24 mouse cellular contexts compared by ENCODE assay signal in genomic region chrX:48170368-48170767, GRCm38 (mm10). TPM values are rescaled to one million over a fixed set of nuclear protein-coding genes. Genes with fewer than 3 reads are reported as not detected.
DNase-seq lines count a peak whose midpoint lies in the region; ATAC-seq and TF ChIP-seq lines count a peak whose summit lies in the region.
"Had no signal": no experiment of that assay in that cellular context is flagged by ENCODE, and none has a peak within 500 bp of the region (broad histone marks: within the 10 kb centered on the region; RNA-seq: fewer than 3 reads in every experiment).

No protein-coding gene starts in this region.

- no peak overlapping the region for H3K4me3 ChIP-seq in hindbrain, embryonic 12.5 days
- no peak overlapping the region for H3K4me3 ChIP-seq in hindbrain, postnatal 0 days (ENCODE audit: low read length)
- H3K4me3 ChIP-seq in forebrain, embryonic 12.5 days (replicated peaks), result no peak overlapping the region
- H3K4me3 ChIP-seq: embryonic facial prominence, embryonic 15.5 days; intestine, embryonic 15.5 days; layer of hippocampus, adult 2 months; limb, embryonic 13.5 days; megakaryocyte, embryonic 14.5 days had no signal

- no peaks in the 10 kb centered on the region for H3K27me3 ChIP-seq in hindbrain, embryonic 12.5 days
- H3K27me3 ChIP-seq in hindbrain, postnatal 0 days (ENCODE audit: insufficient read depth, low read length), result no peaks in the 10 kb centered on the region
- H3K27me3 ChIP-seq in forebrain, embryonic 12.5 days, result no peaks in the 10 kb centered on the region
- H3K27me3 ChIP-seq: embryonic facial prominence, embryonic 15.5 days; intestine, embryonic 15.5 days; limb, embryonic 13.5 days had no signal

- ATAC-seq in hindbrain, embryonic 12.5 days (ENCODE audit: low FRiP score), result 0 out of 2 replicates have a peak, but pooled peaks have one; percentile 46
- ATAC-seq in hindbrain, postnatal 0 days, result no peak
- ATAC-seq in forebrain, embryonic 12.5 days (ENCODE audit: low FRiP score), result peak; percentile 85
- ATAC-seq in granulocyte monocyte progenitor cell, adult 5-6 weeks (replicated peaks; ENCODE audit: poor library complexity, severe bottlenecking), result peak; percentile 46
- ATAC-seq: intestine, embryonic 15.5 days had no signal

- no peak for DNase-seq in hindbrain, postnatal 0 days (ENCODE audit: low spot score)
- peak; percentile 21 for DNase-seq in 416B (ENCODE audit: low read depth)
- DNase-seq in cerebellum, adult 9-11 months, result no peak
- DNase-seq in adrenal gland, adult 8-10 months, result no peak
- DNase-seq: cerebellum, adult 18-20 months; cerebellum, postnatal 14 days; gastrocnemius, postnatal 25 days; heart, adult 18-20 months; heart, postnatal 4 days; kidney, adult 2 months; kidney, postnatal 36 days; lung, postnatal 4 days; thymus, adult 2 months; thymus, postnatal 36 days had no signal

- H3K27ac ChIP-seq in hindbrain, embryonic 12.5 days, result no peak overlapping the region
- no peak overlapping the region for H3K27ac ChIP-seq in hindbrain, postnatal 0 days
- peak overlapping the region; percentile 36; the same call in 1 of the 2 replicates for H3K27ac ChIP-seq in forebrain, embryonic 12.5 days
- H3K27ac ChIP-seq: embryonic facial prominence, embryonic 15.5 days; intestine, embryonic 15.5 days; layer of hippocampus, adult 2 months; limb, embryonic 13.5 days had no signal

- 44% methylated on average over 1 of the region's 1 CpGs for whole genome bisulfite sequencing in hindbrain, embryonic 12.5 days
- WGBS in hindbrain, postnatal 0 days, result 40% methylated on average over 1 of the region's 1 CpGs
- 44% methylated on average over 1 of the region's 1 CpGs for WGBS in forebrain, embryonic 12.5 days

- peaks cover 7% of the 10 kb centered on the region for H3K36me3 ChIP-seq in hindbrain, embryonic 12.5 days
- no peaks in the 10 kb centered on the region for H3K36me3 ChIP-seq in hindbrain, postnatal 0 days (ENCODE audit: insufficient read depth, low read length)
- H3K36me3 ChIP-seq in forebrain, embryonic 12.5 days (replicated peaks), result peaks cover 6% of the 10 kb centered on the region
- H3K36me3 ChIP-seq: embryonic facial prominence, embryonic 15.5 days; intestine, embryonic 15.5 days had no signal

- H3K9ac ChIP-seq in hindbrain, embryonic 12.5 days, result no peak overlapping the region
- H3K9ac ChIP-seq in hindbrain, postnatal 0 days (replicated peaks; ENCODE audit: low read length), result no peak overlapping the region
- H3K9ac ChIP-seq in forebrain, embryonic 12.5 days, result no peak overlapping the region
- H3K9ac ChIP-seq: embryonic facial prominence, embryonic 15.5 days; intestine, embryonic 15.5 days; limb, embryonic 13.5 days had no signal

- H3K4me2 ChIP-seq in hindbrain, embryonic 12.5 days (replicated peaks), result no peak overlapping the region
- no peak overlapping the region for H3K4me2 ChIP-seq in hindbrain, postnatal 0 days (ENCODE audit: low read depth, low read length)
- no peak overlapping the region for H3K4me2 ChIP-seq in forebrain, embryonic 12.5 days
- H3K4me2 ChIP-seq: embryonic facial prominence, embryonic 15.5 days; heart, embryonic 11.5 days; intestine, embryonic 15.5 days; limb, embryonic 13.5 days; liver, embryonic 11.5 days had no signal

- no peaks in the 10 kb centered on the region for H3K9me3 ChIP-seq in hindbrain, embryonic 12.5 days (replicated peaks)
- H3K9me3 ChIP-seq in hindbrain, postnatal 0 days (ENCODE audit: low read length), result no peaks in the 10 kb centered on the region
- no peaks in the 10 kb centered on the region for H3K9me3 ChIP-seq in forebrain, embryonic 12.5 days
- H3K9me3 ChIP-seq: embryonic facial prominence, embryonic 15.5 days; intestine, embryonic 15.5 days; limb, embryonic 13.5 days; megakaryocyte, embryonic 14.5 days had no signal

- TF ChIP-seq CTCF in hindbrain, postnatal 0 days (IDR thresholded peaks at IDR 0.05; ENCODE audit: low read depth), result no peak

- 0 out of 2 replicates have a peak, but pooled peaks cover 2% of the 10 kb centered on the region for H3K4me1 ChIP-seq in hindbrain, embryonic 12.5 days
- no peaks in the 10 kb centered on the region for H3K4me1 ChIP-seq in hindbrain, postnatal 0 days (ENCODE audit: insufficient read depth, low read length)
- 0 out of 2 replicates have a peak, but pooled peaks cover 2% of the 10 kb centered on the region for H3K4me1 ChIP-seq in forebrain, embryonic 12.5 days
- H3K4me1 ChIP-seq: embryonic facial prominence, embryonic 15.5 days; intestine, embryonic 15.5 days; limb, embryonic 13.5 days; megakaryocyte, embryonic 14.5 days had no signal

RNA-seq across cellular contexts. Expression of gene Sash3, which starts 24.1 kb away (rescaled TPM):
- polyA plus RNA-seq in hindbrain, embryonic 12.5 days (2016; fragmentation: Nextera tagmentation; extraction: Ambion mirVana), result 1.0 and 1.6 TPM in 2 replicates
- total RNA-seq in hindbrain, postnatal 0 days (2014; rRNA removed), result 0.86 and 1.5 TPM in 2 replicates
- polyA plus RNA-seq in hindbrain, postnatal 0 days (2015; fragmentation: Nextera tagmentation; extraction: Ambion mirVana), result 0.81 and 1.1 TPM in 2 replicates
- 0.45 and 0.77 TPM in 2 replicates for polyA plus RNA-seq in forebrain, embryonic 12.5 days (2016; fragmentation: Nextera tagmentation; extraction: Ambion mirVana)
- 58.7 and 63.8 TPM in 2 replicates for total RNA-seq in granulocyte monocyte progenitor cell, adult 5-6 weeks (2014; fragmentation: Nextera tagmentation)
- 74.4 and 84.7 TPM in 2 replicates for total RNA-seq in granulocyte monocyte progenitor cell, adult 5-6 weeks (2017)
- 1 to 10 TPM; 1.6 to 2.4 (median 2.1) TPM for total RNA-seq in adrenal gland, adult 8-10 months (2022)

RNA-seq across cellular contexts. Expression of gene Zdhhc9, which starts 38.3 kb away (rescaled TPM):
- 8.0 and 8.3 TPM in 2 replicates for polyA plus RNA-seq in hindbrain, embryonic 12.5 days (2016; fragmentation: Nextera tagmentation; extraction: Ambion mirVana)
- 35.4 and 38.0 TPM in 2 replicates for total RNA-seq in hindbrain, postnatal 0 days (2014; rRNA removed)
- polyA plus RNA-seq in hindbrain, postnatal 0 days (2015; fragmentation: Nextera tagmentation; extraction: Ambion mirVana), result 5.7 and 6.4 TPM in 2 replicates
- polyA plus RNA-seq in forebrain, embryonic 12.5 days (2016; fragmentation: Nextera tagmentation; extraction: Ambion mirVana), result 6.6 and 6.9 TPM in 2 replicates
- total RNA-seq in granulocyte monocyte progenitor cell, adult 5-6 weeks (2014; fragmentation: Nextera tagmentation), result 22.9 and 26.2 TPM in 2 replicates
- total RNA-seq in granulocyte monocyte progenitor cell, adult 5-6 weeks (2017), result 5.6 and 8.3 TPM in 2 replicates
- total RNA-seq in adrenal gland, adult 8-10 months (2022), result 10 to 100 TPM; 18.7 to 21.9 (median 20.2) TPM

Comparison
In these comparisons a context has a peak if more than half of its experiments do, and no peak if none do; other contexts are left out.
1. RNA of gene Sash3, which starts 24.1 kb away (total RNA-seq): 58.7 to 84.7 TPM in granulocyte monocyte progenitor cell, adult 5-6 weeks; 1.6 to 2.4 TPM in adrenal gland, adult 8-10 months and 0.86 to 1.5 TPM in hindbrain, postnatal 0 days; every median in the first group is over 10 times any median in the second.